16 mouse cellular contexts compared by ENCODE assay signal in genomic region chr10:108339872-108340271, GRCm38 (mm10). TPM values are rescaled to one million over a fixed set of nuclear protein-coding genes. Genes with fewer than 3 reads are reported as not detected.
"Had no signal": no experiment of that assay in that cellular context is flagged by ENCODE, and none has a peak within 500 bp of the region (broad histone marks: within the 10 kb centered on the region; RNA-seq: fewer than 3 reads in every experiment).

No protein-coding gene starts in this region.

- H3K9me3 ChIP-seq: neural tube, embryonic 15.5 days; stomach, embryonic 15.5 days had no signal

- H3K27me3 ChIP-seq: neural tube, embryonic 15.5 days; stomach, embryonic 15.5 days had no signal

- H3K4me3 ChIP-seq: neural tube, embryonic 15.5 days; stomach, embryonic 15.5 days had no signal

- H3K36me3 ChIP-seq: neural tube, embryonic 15.5 days; stomach, embryonic 15.5 days had no signal

- H3K4me2 ChIP-seq: neural tube, embryonic 15.5 days; stomach, embryonic 15.5 days had no signal

- H3K4me1 ChIP-seq: neural tube, embryonic 15.5 days; stomach, embryonic 15.5 days had no signal

- H3K9ac ChIP-seq: neural tube, embryonic 15.5 days; stomach, embryonic 15.5 days had no signal

- H3K27ac ChIP-seq: neural tube, embryonic 15.5 days; stomach, embryonic 15.5 days; stomach, postnatal 0 days had no signal

- DNase-seq: retina, postnatal 1 day; right cerebral cortex, adult 18-20 months; right cerebral cortex, postnatal 14 days; right cerebral cortex, postnatal 25 days; right cerebral cortex, postnatal 4 days; spleen, adult 18-20 months; thymus, adult 18-20 months; thymus, adult 2 months; thymus, postnatal 14 days; thymus, postnatal 25 days; thymus, postnatal 36 days; thymus, postnatal 4 days had no signal

RNA-seq across cellular contexts. Expression of gene Pawr, which starts 8.0 kb away (rescaled TPM):
- total RNA-seq: neutrophil, adult 5-6 weeks had no signal
